Mouse (Mus musculus) liver, adult 2 months (tissue): ENCODE data around the gene Phf7.

ENCODE experiments used
- CTCF ChIP-seq: fragments of 200-500 bp; IDR thresholded peaks from 2 replicates; pipeline ENCODE4 v1.5.1; 2011; ENCODE audit warnings: low read depth, low read length, control low read depth
- POLR2A ChIP-seq: fragments of 200-500 bp; IDR thresholded peaks from 2 replicates; pipeline ENCODE4 v1.6.1; 2011; ENCODE audit warnings: low read length, control low read depth; ENCODE audit not compliant: insufficient read depth; ENCODE audit errors: extremely low read depth

GRCm38 (mm10) chr14:31230442-31230841 lies 20.7 kb downstream of the Phf7 start:
- TF ChIP-seq POLR2A (no peak), CTCF (no peak)
